Mouse (Mus musculus) spleen, adult 2 months (tissue): ENCODE data around the gene Acsm5.

Source experiments
- CTCF ChIP-seq: fragments of 200-500 bp; IDR thresholded peaks from 2 replicates; pipeline ENCODE4 v1.5.1; 2011; ENCODE audit warnings: mild to moderate bottlenecking, inconsistent platforms; ENCODE audit not compliant: insufficient read depth, insufficient read length, insufficient replicate concordance; ENCODE audit errors: extremely low read depth
- POLR2A ChIP-seq: fragments of 200-500 bp; IDR thresholded peaks from 2 replicates; pipeline ENCODE4 v1.6.1; 2011; ENCODE audit warnings: low read depth, low read length, inconsistent platforms

DNA sequence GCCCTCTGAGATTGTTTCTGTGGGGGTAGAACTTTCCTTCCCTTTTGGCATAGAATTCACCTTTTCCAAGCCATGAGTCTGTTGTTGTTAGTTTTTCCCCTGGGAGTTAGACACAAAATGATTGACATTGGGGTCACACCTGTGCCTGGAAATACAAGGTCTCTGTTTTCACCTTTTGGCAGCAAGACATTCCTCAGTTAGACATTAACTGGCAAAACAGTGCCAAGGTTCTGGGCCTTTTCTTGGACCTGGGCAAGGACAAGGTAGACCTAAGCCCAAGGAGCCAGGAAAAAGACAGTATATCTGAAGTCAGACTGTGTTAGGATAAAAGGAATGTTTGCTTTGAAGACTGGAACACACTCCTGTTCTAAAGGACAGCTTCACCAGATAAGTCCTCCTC lies 40.0 kb upstream of the Acsm5 start, which contains the start of gene Umod:
- TF ChIP-seq CTCF = no peak
- no peak for TF ChIP-seq POLR2A
